Mouse (Mus musculus) CH12.LX (cell line): ENCODE measurements around the gene Ddx43. TPM values are rescaled to one million over a fixed set of nuclear protein-coding genes. Genes with fewer than 3 reads are reported as not detected.

Source experiments
- DNase-seq: peaks from one replicate; pipeline ENCODE4 v3.0.0-alpha.2; 2013; ENCODE audit errors: extremely low read depth
- H3K27ac ChIP-seq: 2 replicates; pipeline ENCODE4 v1.5.1; 2012; ENCODE audit warnings: low read depth, mild to moderate bottlenecking, control low read depth, moderate library complexity; ENCODE audit not compliant: insufficient read depth
- H3K27me3 ChIP-seq: replicated peaks from 2 replicates; pipeline ENCODE3; 2012; ENCODE audit warnings: inconsistent platforms
- H3K36me3 ChIP-seq, 2 experiments: replicated peaks in 1 of 2; 2 replicates each; pipeline versions ENCODE3 to v1.6.1; 2012; ENCODE audit warnings: inconsistent platforms in 1 of 2, low read length in 1 of 2, mild to moderate bottlenecking in 1 of 2, mixed read lengths in 1 of 2, moderate library complexity in 1 of 2; ENCODE audit not compliant: control insufficient read depth in 1 of 2, insufficient read depth in 1 of 2
- H3K4me1 ChIP-seq, 2 experiments: 2 replicates each; pipeline ENCODE4 v1.6.1; 2012; ENCODE audit warnings: inconsistent platforms in 1 of 2, moderate library complexity in 1 of 2; ENCODE audit not compliant: insufficient read depth in 2 of 2, control insufficient read depth in 1 of 2
- H3K4me2 ChIP-seq: 2 replicates; pipeline ENCODE4 v1.6.1; 2012; ENCODE audit warnings: low read depth, mild to moderate bottlenecking, control low read depth; ENCODE audit not compliant: poor library complexity, insufficient read depth, severe bottlenecking
- H3K4me3 ChIP-seq, 3 experiments: fragments of 150-350 bp in 1 of 3; sonication (generic) in 1 of 3; replicated peaks in 1 of 3; 2 replicates each; pipeline versions ENCODE3 to v1.5.1; 2011 to 2012; ENCODE audit warnings: low read depth in 2 of 3, low read length in 2 of 3, mild to moderate bottlenecking in 2 of 3, moderate library complexity in 2 of 3, control low read depth in 1 of 3, improper control_type of control experiment in 1 of 3, inconsistent platforms in 1 of 3, mixed read lengths in 1 of 3; ENCODE audit not compliant: poor library complexity in 1 of 3
- H3K79me2 ChIP-seq: replicated peaks from 2 replicates; pipeline ENCODE4 v1.6.1; 2012; ENCODE audit warnings: mild to moderate bottlenecking, moderate library complexity; ENCODE audit not compliant: control insufficient read depth, poor library complexity, insufficient read depth, severe bottlenecking; ENCODE audit errors: extremely low read depth
- H3K9ac ChIP-seq: 2 replicates; pipeline ENCODE4 v1.6.1; 2012; ENCODE audit warnings: low read depth, mild to moderate bottlenecking, control low read depth, moderate library complexity; ENCODE audit not compliant: insufficient read depth
- H3K9me3 ChIP-seq: replicated peaks from 2 replicates; pipeline ENCODE3; 2012; ENCODE audit warnings: low read length, inconsistent platforms, mixed read lengths
- BHLHE40 ChIP-seq: IDR thresholded peaks from 2 replicates; pipeline ENCODE4 v1.6.1; 2011; ENCODE audit warnings: mild to moderate bottlenecking, low read depth, low read length, improper control_type of control experiment
- CHD2 ChIP-seq: IDR thresholded peaks from 2 replicates; pipeline ENCODE4 v1.6.1; 2011; ENCODE audit warnings: low read length, improper control_type of control experiment
- E2F4 ChIP-seq: IDR thresholded peaks from 2 replicates; pipeline ENCODE4 v1.6.1; 2011; ENCODE audit warnings: low read depth, low read length, improper control_type of control experiment; ENCODE audit not compliant: insufficient replicate concordance
- ELF1 ChIP-seq: IDR thresholded peaks from 2 replicates; pipeline ENCODE4 v1.6.1; 2014; ENCODE audit warnings: low read depth, mild to moderate bottlenecking, inconsistent platforms, low read length, improper control_type of control experiment
- EP300 ChIP-seq: IDR thresholded peaks from 2 replicates; pipeline ENCODE4 v1.6.1; 2011; ENCODE audit warnings: low read length, improper control_type of control experiment
- ETS1 ChIP-seq: conservative IDR thresholded peaks from 2 replicates; pipeline ENCODE4 v1.6.1; 2012; ENCODE audit warnings: low read depth, mild to moderate bottlenecking, inconsistent platforms, low read length, improper control_type of control experiment, moderate library complexity
- JUND ChIP-seq: conservative IDR thresholded peaks from 2 replicates; pipeline ENCODE4 v1.6.1; 2011; ENCODE audit warnings: low read depth, low read length, improper control_type of control experiment
- KAT2A ChIP-seq: IDR thresholded peaks from 2 replicates; pipeline ENCODE4 v1.6.1; 2012; ENCODE audit warnings: low read length, improper control_type of control experiment, inconsistent platforms; ENCODE audit not compliant: insufficient replicate concordance
- MXI1 ChIP-seq: IDR thresholded peaks from 2 replicates; pipeline ENCODE4 v1.6.1; 2011; ENCODE audit warnings: mild to moderate bottlenecking, low read depth, low read length, improper control_type of control experiment
- NRF1 ChIP-seq: IDR thresholded peaks from 2 replicates; pipeline ENCODE4 v1.6.1; 2014; ENCODE audit warnings: low read depth, mild to moderate bottlenecking, inconsistent platforms, low read length, improper control_type of control experiment, moderate library complexity
- PAX5 ChIP-seq: IDR thresholded peaks from 2 replicates; pipeline ENCODE4 v1.6.1; 2012; ENCODE audit warnings: low read length, inconsistent platforms, mixed read lengths
- RAD21 ChIP-seq: IDR thresholded peaks from 2 replicates; pipeline ENCODE4 v1.6.1; 2011; ENCODE audit warnings: low read depth, mild to moderate bottlenecking, low read length, improper control_type of control experiment, moderate library complexity
- TBP ChIP-seq: conservative IDR thresholded peaks from 2 replicates; pipeline ENCODE4 v1.6.1; 2011; ENCODE audit warnings: low read depth, low read length, improper control_type of control experiment
- USF2 ChIP-seq: conservative IDR thresholded peaks from 2 replicates; pipeline ENCODE4 v1.6.1; 2011; ENCODE audit warnings: low read depth, low read length, improper control_type of control experiment
- ZKSCAN1 ChIP-seq: IDR thresholded peaks from 2 replicates; pipeline ENCODE4 v1.6.1; 2012; ENCODE audit warnings: low read depth, inconsistent platforms, low read length, improper control_type of control experiment, borderline replicate concordance
- ZMIZ1 ChIP-seq: IDR thresholded peaks from 2 replicates; pipeline ENCODE4 v1.6.1; 2012; ENCODE audit warnings: low read depth, mild to moderate bottlenecking, inconsistent platforms, low read length, improper control_type of control experiment
- dilution Hi-C: fragments of 300-500 bp; cut with MboI; formaldehyde crosslinking; loops from 2 replicates; pipeline ENCODE4 v1.14.3; 2020; ENCODE audit warnings: low sequenced_read_pairs; ENCODE audit not compliant: extremely low pct_unique_long_range_greater_than_20kb, extremely low pct_ligation_motif_present
- in situ Hi-C: fragments of 300-500 bp; cut with MboI; formaldehyde crosslinking; loops from 3 replicates; pipeline ENCODE4 v1.14.3; 2019; ENCODE audit warnings: low sequenced_read_pairs, low pct_ligation_motif_present, low pct_unique_long_range_greater_than_20kb, mixed read lengths
- polyA plus RNA-seq: library from polyadenylated mRNA; unstranded; fragments of >175 nt; gene quantifications from 2 replicates; pipeline ENCODE4 v1.2.1, GENCODE M21; 2012; ENCODE audit warnings: low read depth; ENCODE audit not compliant: insufficient read length
- total RNA-seq, 2 experiments: library from RNA; depleted of rRNA; stranded (reverse); fragments of 300-350 nt in 1 of 2; fragments of >200 nt in 1 of 2; gene quantifications; 2 replicates each; pipeline ENCODE4 v1.2.3; 2012 to 2014

Gene Ddx43
- total and polyA plus RNA-seq, 3 experiments, result not detected

DNA sequence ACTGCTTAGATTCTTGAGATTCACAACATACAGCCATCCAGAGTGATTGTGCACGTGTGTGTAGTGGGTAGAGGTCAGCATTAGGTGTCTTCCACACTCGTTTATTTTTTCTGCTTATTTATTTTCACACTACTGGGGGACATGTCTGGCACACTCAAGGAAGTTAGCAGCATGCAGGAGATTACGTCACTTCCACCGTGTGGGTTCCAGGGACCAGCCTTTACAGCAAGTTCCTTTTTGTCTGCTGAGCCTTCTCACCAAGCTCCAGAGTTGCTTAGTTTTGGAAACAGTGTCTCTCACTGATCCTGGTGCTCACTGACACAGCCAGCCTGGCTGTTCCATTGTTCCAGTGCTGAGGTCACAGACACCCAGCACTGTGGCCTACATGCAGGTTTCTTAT lies 55.8 kb downstream of the Ddx43 start:
- Histone ChIP-seq H3K27ac (no peak overlapping the region), H3K4me1 (peaks cover 7 to 25% of the 10 kb centered on the region in 2 experiments), H3K27me3 (peaks cover 11% of the 10 kb centered on the region), H3K79me2 (no peaks in the 10 kb centered on the region), H3K36me3 (peaks cover 31 to 59% of the 10 kb centered on the region in 2 experiments), H3K9me3 (no peaks in the 10 kb centered on the region), H3K4me2 (no peak overlapping the region), H3K9ac (no peak overlapping the region), H3K4me3 (no peak overlapping the region)
- DNase-seq, result no peak
- in situ Hi-C loops, result no loop called here
- dilution Hi-C loops, result no loop called here
- TF ChIP-seq ETS1 (no peak), CHD2 (no peak), ZKSCAN1 (no peak), TBP (no peak)

DNA sequence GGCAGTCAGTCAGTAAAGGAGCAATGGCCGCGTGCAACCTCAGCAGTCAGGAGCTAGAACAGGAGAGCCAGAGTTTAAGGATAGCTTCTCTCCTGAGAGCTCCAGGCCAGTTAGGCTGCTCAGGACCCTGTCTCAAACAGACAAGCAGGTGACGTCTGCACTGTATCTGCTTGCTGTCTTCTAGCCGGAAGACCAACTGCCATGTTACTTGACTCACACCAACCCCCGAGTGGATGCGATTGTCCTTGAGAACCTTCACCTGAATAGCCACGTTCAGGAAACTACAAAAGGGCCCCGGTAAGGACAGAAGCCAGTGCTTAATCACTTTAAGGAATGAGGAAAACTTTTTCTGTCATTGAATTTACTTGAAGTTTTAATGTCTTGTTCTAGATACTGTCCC lies 61.4 kb downstream of the Ddx43 start:
- H3K9me3 ChIP-seq, result no peaks in the 10 kb centered on the region
- no peak overlapping the region for H3K9ac ChIP-seq
- no peaks in the 10 kb centered on the region for H3K79me2 ChIP-seq
- peaks cover 0 to 4% of the 10 kb centered on the region in 2 experiments; a peak in 1 of 4 replicates for H3K4me1 ChIP-seq
- H3K27me3 ChIP-seq, result no peaks in the 10 kb centered on the region
- no peak overlapping the region for H3K27ac ChIP-seq
- no peak overlapping the region for H3K4me3 ChIP-seq
- H3K36me3 ChIP-seq, result peaks cover 56 to 87% of the 10 kb centered on the region in 2 experiments
- H3K4me2 ChIP-seq, result no peak overlapping the region
- in situ Hi-C loops (no loop called here), dilution Hi-C loops (no loop called here)
- TF ChIP-seq USF2 (no peak), EP300 (no peak), ELF1 (no peak), RAD21 (no peak), BHLHE40 (no peak), JUND (no peak), NRF1 (no peak), ZMIZ1 (no peak), MXI1 (no peak), E2F4 (no peak), PAX5 (no peak), CHD2 (no peak), KAT2A (no peak)
- no peak for DNase-seq
